Mouse (Mus musculus): ENCODE measurements around the gene Hist1h2ab.

DNA sequence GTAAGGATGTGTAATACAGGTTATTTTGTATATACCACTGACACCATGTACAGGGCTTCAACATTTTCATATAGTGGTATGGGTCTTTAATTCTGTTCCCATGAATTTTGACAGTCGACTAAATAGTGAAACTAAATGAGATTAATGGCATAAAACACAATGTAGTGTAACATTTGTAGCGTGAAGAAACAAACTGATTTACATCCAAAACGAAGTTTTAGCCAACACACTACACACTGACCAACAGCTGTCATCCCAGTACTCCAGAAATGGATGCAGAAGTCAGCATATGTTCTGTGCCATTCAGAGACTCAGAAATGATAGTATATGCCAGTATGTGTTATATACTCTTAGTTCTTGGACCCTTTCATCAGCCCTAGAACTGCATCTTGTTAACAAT, 7.0 kb downstream of the Hist1h2ab start:
- no peak for TF ChIP-seq CTCF (conservative IDR thresholded peaks at IDR 0.05; ENCODE audit: low read length)
- no peak for TF ChIP-seq NANOG (IDR thresholded peaks at IDR 0.05; ENCODE audit: borderline replicate concordance, low read length)

Data from E14TG2a.4 (cell line).